In genomic region chr10:117709930-117710603, GRCm38 (mm10) we compare ENCODE assay signal across 8 mouse cellular contexts. TPM values are rescaled to one million over a fixed set of nuclear protein-coding genes. Genes with fewer than 3 reads are reported as not detected.
DNase-seq lines count a peak whose midpoint lies in the region; ATAC-seq lines count a peak whose summit lies in the region.

No protein-coding gene starts in this region.

- H3K27me3 ChIP-seq in intestine, embryonic 15.5 days (replicated peaks): no peaks in the 10 kb centered on the region
- no peaks in the 10 kb centered on the region for H3K27me3 ChIP-seq in midbrain, embryonic 11.5 days (ENCODE audit: control insufficient read depth, insufficient read depth, low read length)

- ATAC-seq in intestine, embryonic 15.5 days: peak; percentile 83
- peak; percentile 83 for ATAC-seq in midbrain, embryonic 11.5 days (ENCODE audit: low FRiP score)
- ATAC-seq in activated CD4-positive, CD25-positive, alpha-beta regulatory T cell, adult 4 months: no peak

- H3K9me3 ChIP-seq in intestine, embryonic 15.5 days: no peaks in the 10 kb centered on the region
- no peaks in the 10 kb centered on the region for H3K9me3 ChIP-seq in midbrain, embryonic 11.5 days (ENCODE audit: control insufficient read depth, low read length)

- peak overlapping the region; percentile 56 for H3K4me2 ChIP-seq in intestine, embryonic 15.5 days (replicated peaks)
- H3K4me2 ChIP-seq in midbrain, embryonic 11.5 days: peak overlapping the region; percentile 85

- H3K4me1 ChIP-seq in intestine, embryonic 15.5 days (replicated peaks): peaks cover 8% of the 10 kb centered on the region; the same call in 1 of the 2 replicates
- peaks cover 12% of the 10 kb centered on the region; the same call in 1 of the 2 replicates for H3K4me1 ChIP-seq in midbrain, embryonic 11.5 days (ENCODE audit: control insufficient read depth, insufficient read depth, low read length)

- intact Hi-C loops in left cerebral cortex, postnatal 4 days (cut with DNase I): no loop called here

- DNase-seq in adrenal gland, adult 18-20 months (ENCODE audit: low spot score in 2 of 2): peak; percentile 75 to 78
- DNase-seq in embryo, embryonic 10.5 days (ENCODE audit: low spot score): peak; percentile 87
- peak; percentile 80 for DNase-seq in gastrocnemius, postnatal 25 days
- peak; percentile 89 for DNase-seq in left cerebral cortex, postnatal 4 days
- peak; percentile 98 for DNase-seq in midbrain, embryonic 11.5 days (ENCODE audit: low spot score, missing footprints)
- peak; percentile 90 for DNase-seq in right cerebral cortex, postnatal 4 days

- under 1% methylated on average over 66 of the region's 71 CpGs for WGBS in intestine, embryonic 15.5 days
- under 1% methylated on average over 54 of the region's 71 CpGs for WGBS in midbrain, embryonic 11.5 days

- H3K4me3 ChIP-seq in intestine, embryonic 15.5 days (replicated peaks): peak overlapping the region; percentile 95
- H3K4me3 ChIP-seq in midbrain, embryonic 11.5 days (ENCODE audit: low read depth, low read length): peak overlapping the region; percentile 75

- peak overlapping the region; percentile 99 for H3K9ac ChIP-seq in intestine, embryonic 15.5 days
- H3K9ac ChIP-seq in midbrain, embryonic 11.5 days (ENCODE audit: low read length): peak overlapping the region; percentile 99

- peaks cover 11% of the 10 kb centered on the region for H3K36me3 ChIP-seq in intestine, embryonic 15.5 days
- peaks cover 1% of the 10 kb centered on the region for H3K36me3 ChIP-seq in midbrain, embryonic 11.5 days (ENCODE audit: control insufficient read depth, insufficient read depth, low read length)

- H3K27ac ChIP-seq in intestine, embryonic 15.5 days: peak overlapping the region; percentile 97
- H3K27ac ChIP-seq in midbrain, embryonic 11.5 days (ENCODE audit: low read depth, low read length): peak overlapping the region; percentile 96

RNA-seq across cellular contexts. Expression of gene Mdm2, which starts 0.5 kb away (rescaled TPM):
- total RNA-seq in adrenal gland, adult 18-20 months (2021): 10 to 100 TPM; 48.2 to 54.8 TPM
- 10 to 100 TPM; 38.5 to 43.8 TPM for total RNA-seq in gastrocnemius, postnatal 25 days (2021)
- 34.0 and 35.1 TPM in 2 replicates for polyA plus RNA-seq in intestine, embryonic 15.5 days (2015; fragmentation: Nextera tagmentation; extraction: Ambion mirVana)
- total RNA-seq in left cerebral cortex, postnatal 4 days (2021): 10 to 100 TPM; 39.1 to 51.9 TPM
- polyA plus RNA-seq in midbrain, embryonic 11.5 days (2014; fragmentation: Nextera tagmentation; extraction: Ambion mirVana): 67.5 and 74.3 TPM in 2 replicates
- polyA plus RNA-seq in activated CD4-positive, CD25-positive, alpha-beta regulatory T cell, adult 4 months (2017; shearing (Covaris generic)): 10 to 100 TPM; 44.4 to 62.8 TPM

RNA-seq across cellular contexts. Expression of gene Slc35e3, which starts 36.1 kb away (rescaled TPM):
- total RNA-seq in adrenal gland, adult 18-20 months (2021): 10 to 100 TPM; 13.1 to 15.0 TPM
- 1 to 10 TPM; 3.8 to 4.8 TPM for total RNA-seq in gastrocnemius, postnatal 25 days (2021)
- polyA plus RNA-seq in intestine, embryonic 15.5 days (2015; fragmentation: Nextera tagmentation; extraction: Ambion mirVana): 11.7 and 11.8 TPM in 2 replicates
- total RNA-seq in left cerebral cortex, postnatal 4 days (2021): 10 to 100 TPM; 36.9 to 37.6 TPM
- 21.4 TPM in 2 replicates for polyA plus RNA-seq in midbrain, embryonic 11.5 days (2014; fragmentation: Nextera tagmentation; extraction: Ambion mirVana)
- polyA plus RNA-seq in activated CD4-positive, CD25-positive, alpha-beta regulatory T cell, adult 4 months (2017; shearing (Covaris generic)): 1 to 10 TPM; 1.7 TPM
